Comparison of ENCODE assay signal across 12 mouse cellular contexts in genomic region chr7:84152821-84153220, GRCm38 (mm10). TPM values are rescaled to one million over a fixed set of nuclear protein-coding genes. Genes with fewer than 3 reads are reported as not detected.
DNase-seq lines count a peak whose midpoint lies in the region; ATAC-seq and TF ChIP-seq lines count a peak whose summit lies in the region.
"Had no signal": no experiment of that assay in that cellular context is flagged by ENCODE, and none has a peak within 500 bp of the region (broad histone marks: within the 10 kb centered on the region; RNA-seq: fewer than 3 reads in every experiment).

No protein-coding gene starts in this region.

- peak overlapping the region; percentile 63 for H3K4me2 ChIP-seq in kidney, embryonic 14.5 days (replicated peaks; ENCODE audit: low read depth, low read length)
- H3K4me2 ChIP-seq in embryonic facial prominence, embryonic 14.5 days (ENCODE audit: low read depth, low read length): peak overlapping the region; percentile 49; the same call in 1 of the 2 replicates
- peak overlapping the region; percentile 94 for H3K4me2 ChIP-seq in liver, embryonic 16.5 days (ENCODE audit: low read depth, low read length)

- no peak for TF ChIP-seq CTCF in left cerebral cortex, adult 2 months (IDR thresholded peaks at IDR 0.05)

- H3K4me1 ChIP-seq in kidney, embryonic 14.5 days (ENCODE audit: control insufficient read depth, insufficient read depth, low read length): peaks cover 15% of the 10 kb centered on the region
- H3K4me1 ChIP-seq in embryonic facial prominence, embryonic 14.5 days (ENCODE audit: control insufficient read depth, insufficient read depth, low read length): peaks cover 25% of the 10 kb centered on the region
- peaks cover 39% of the 10 kb centered on the region for H3K4me1 ChIP-seq in hindbrain, embryonic 10.5 days (replicated peaks)
- H3K4me1 ChIP-seq in liver, embryonic 16.5 days (ENCODE audit: control insufficient read depth, low read depth, low read length): peaks cover 12% of the 10 kb centered on the region

- intact Hi-C loops in left cerebral cortex, adult 2 months (cut with DNase I): loop anchor here (2.0 to 5.0 kb wide), 2 partner anchors 66 to 89 kb away; partner anchors contain the start of gene Cemip
- intact Hi-C loops in left cerebral cortex, postnatal 25 days (cut with DNase I): loop anchor here (2.0 to 5.0 kb wide), 3 partner anchors 22 to 119 kb away; partner anchors contain the start of gene Cemip
- intact Hi-C loops in gastrocnemius, postnatal 14 days (cut with DNase I; ENCODE audit: low total_unique reads): no loop called here

- no peak overlapping the region for H3K27ac ChIP-seq in kidney, embryonic 14.5 days (ENCODE audit: low read depth, low read length)
- H3K27ac ChIP-seq in embryonic facial prominence, embryonic 14.5 days (replicated peaks; ENCODE audit: low read depth, low read length): no peak overlapping the region
- H3K27ac ChIP-seq in hindbrain, embryonic 10.5 days: 0 out of 2 replicates have a peak overlapping the region, but pooled peaks have one; percentile 98
- H3K27ac ChIP-seq in liver, embryonic 16.5 days (ENCODE audit: low read length): no peak overlapping the region
- H3K27ac ChIP-seq in left cerebral cortex, adult 2 months: no peak overlapping the region

- no peak overlapping the region; the same call in 1 of the 2 replicates for H3K4me3 ChIP-seq in kidney, embryonic 14.5 days (ENCODE audit: low read length)
- H3K4me3 ChIP-seq in embryonic facial prominence, embryonic 14.5 days (ENCODE audit: low read depth, low read length): no peak overlapping the region
- H3K4me3 ChIP-seq in hindbrain, embryonic 10.5 days: no peak overlapping the region; the same call in 1 of the 2 replicates
- no peak overlapping the region for H3K4me3 ChIP-seq in liver, embryonic 16.5 days (ENCODE audit: low read depth, low read length)
- H3K4me3 ChIP-seq in left cerebral cortex, adult 2 months: no peak overlapping the region

- WGBS in kidney, embryonic 14.5 days: 83% methylated on average over 4 of the region's 4 CpGs
- 74% methylated on average over 4 of the region's 4 CpGs for whole genome bisulfite sequencing in embryonic facial prominence, embryonic 14.5 days
- WGBS in hindbrain, embryonic 10.5 days: 81% methylated on average over 4 of the region's 4 CpGs
- WGBS in liver, embryonic 16.5 days (ENCODE audit: insufficient replicate concordance): 66% methylated on average over 4 of the region's 4 CpGs

- H3K27me3 ChIP-seq in kidney, embryonic 14.5 days (ENCODE audit: control insufficient read depth, insufficient read depth, low read length): no peaks in the 10 kb centered on the region
- H3K27me3 ChIP-seq in embryonic facial prominence, embryonic 14.5 days (replicated peaks; ENCODE audit: control insufficient read depth, insufficient read depth, low read length): no peaks in the 10 kb centered on the region
- no peaks in the 10 kb centered on the region for H3K27me3 ChIP-seq in hindbrain, embryonic 10.5 days (ENCODE audit: insufficient read depth, poor library complexity, severe bottlenecking)
- H3K27me3 ChIP-seq in liver, embryonic 16.5 days (ENCODE audit: control insufficient read depth, insufficient read depth, low read depth, low read length): 0 out of 2 replicates have a peak, but pooled peaks cover 2% of the 10 kb centered on the region

- ATAC-seq in kidney, embryonic 14.5 days (ENCODE audit: low FRiP score, low TSS enrichment): no peak
- ATAC-seq in embryonic facial prominence, embryonic 14.5 days (ENCODE audit: low read depth): no peak
- ATAC-seq in liver, embryonic 16.5 days (ENCODE audit: low read depth): no peak

- no peak for DNase-seq in kidney, postnatal 14 days
- DNase-seq in embryonic facial prominence, embryonic 14.5 days (ENCODE audit: low spot score): no peak
- no peak for DNase-seq in hindbrain, embryonic 10.5 days (ENCODE audit: low spot score)
- DNase-seq in left cerebral cortex, adult 2 months (ENCODE audit: extremely low spot score in 1 of 2, low spot score in 2 of 2): no peak
- no peak for DNase-seq in left cerebral cortex, postnatal 25 days (ENCODE audit: low spot score in 2 of 2)
- no peak for DNase-seq in gastrocnemius, postnatal 14 days
- DNase-seq: adrenal gland, adult 2 months; cerebellum, adult 2 months; left cerebral cortex, postnatal 4 days had no signal

- H3K9me3 ChIP-seq in kidney, embryonic 14.5 days (ENCODE audit: control insufficient read depth, low read length): no peaks in the 10 kb centered on the region
- no peaks in the 10 kb centered on the region for H3K9me3 ChIP-seq in embryonic facial prominence, embryonic 14.5 days (ENCODE audit: control insufficient read depth, low read length)
- no peaks in the 10 kb centered on the region for H3K9me3 ChIP-seq in hindbrain, embryonic 10.5 days
- H3K9me3 ChIP-seq in liver, embryonic 16.5 days (replicated peaks; ENCODE audit: control insufficient read depth, low read length): no peaks in the 10 kb centered on the region
- H3K9me3 ChIP-seq: G1E had no signal

- no peaks in the 10 kb centered on the region for H3K36me3 ChIP-seq in kidney, embryonic 14.5 days (ENCODE audit: control insufficient read depth, insufficient read depth, low read length)
- H3K36me3 ChIP-seq in embryonic facial prominence, embryonic 14.5 days (ENCODE audit: control insufficient read depth, insufficient read depth, low read length): no peaks in the 10 kb centered on the region
- peaks cover 14% of the 10 kb centered on the region for H3K36me3 ChIP-seq in hindbrain, embryonic 10.5 days
- H3K36me3 ChIP-seq in liver, embryonic 16.5 days (ENCODE audit: control insufficient read depth, insufficient read depth): no peaks in the 10 kb centered on the region

- H3K9ac ChIP-seq in kidney, embryonic 14.5 days (ENCODE audit: low read depth, low read length): no peak overlapping the region; the same call in 1 of the 2 replicates
- H3K9ac ChIP-seq in embryonic facial prominence, embryonic 14.5 days (ENCODE audit: low read depth, low read length): no peak overlapping the region
- H3K9ac ChIP-seq in liver, embryonic 16.5 days (ENCODE audit: low read depth, low read length): no peak overlapping the region

RNA-seq across cellular contexts. Expression of gene Abhd17c, which starts 1.1 kb away (rescaled TPM):
- 37.8 and 49.3 TPM in 2 replicates for polyA plus RNA-seq in kidney, embryonic 14.5 days (2014; fragmentation: Nextera tagmentation; extraction: Ambion mirVana)
- polyA plus RNA-seq in embryonic facial prominence, embryonic 14.5 days (2014; fragmentation: Nextera tagmentation; extraction: Ambion mirVana): 32.8 and 34.9 TPM in 2 replicates
- polyA plus RNA-seq in hindbrain, embryonic 10.5 days (2016; fragmentation: Nextera tagmentation; extraction: Ambion mirVana): 26.7 and 32.2 TPM in 2 replicates
- polyA plus RNA-seq in liver, embryonic 16.5 days (2015; fragmentation: Nextera tagmentation; extraction: Ambion mirVana): 2.9 and 3.2 TPM in 2 replicates
- 10 to 100 TPM; 33.3 to 37.6 TPM for total RNA-seq in left cerebral cortex, adult 2 months (2021)
- 10 to 100 TPM; 36.9 to 37.9 TPM for total RNA-seq in left cerebral cortex, postnatal 25 days (2021)
- total RNA-seq in gastrocnemius, postnatal 14 days (2021): 1 to 10 TPM; 4.4 to 5.6 TPM
